Mouse (Mus musculus) spleen, embryonic (tissue): Measurements from ENCODE around the gene Efs.

Experiments
- CTCF ChIA-PET: fragments of 350-600 bp; sonication (Branson Sonifier 250); formaldehyde crosslinking; loops from one replicate; lab custom pipeline; 2022; lab: Charles Lee

Efs gene

GRCm38 (mm10) chr14:54924641-54925348, 1.1 kb downstream of the Efs start:
- CTCF ChIA-PET: no interaction called here

- CTCF ChIA-PET: no interaction called here
Measured at GRCm38 (mm10) chr14:54920076-54920685, 5.7 kb downstream of the Efs start.

GRCm38 (mm10) chr14:54913343-54913742, 12.6 kb downstream of the Efs start:
- CTCF ChIA-PET: no interaction called here

GRCm38 (mm10) chr14:54912886-54913285, 13.0 kb downstream of the Efs start, which contains the start of gene Slc22a17:
Gene Slc22a17, minus strand, starts transcription at chr14:54913132.
- CTCF ChIA-PET: no interaction called here

- CTCF ChIA-PET: no interaction called here
Measured at GRCm38 (mm10) chr14:54912109-54912850, 13.6 kb downstream of the Efs start.

GRCm38 (mm10) chr14:54908682-54909081, 17.2 kb downstream of the Efs start:
- CTCF ChIA-PET: no interaction called here

GRCm38 (mm10) chr14:54903641-54904040, 22.3 kb downstream of the Efs start:
- CTCF ChIA-PET: interaction anchor here (0.5 kb wide), 1 partner anchor 91 kb away, joined by 3 read pairs; no protein-coding TSS in a partner anchor

- CTCF ChIA-PET: interaction anchor here (0.6 kb wide), 1 partner anchor 48 kb away, joined by 5 read pairs; no protein-coding TSS in a partner anchor
Measured at GRCm38 (mm10) chr14:54900383-54900782, 25.5 kb downstream of the Efs start.

- CTCF ChIA-PET: no interaction called here
Measured at GRCm38 (mm10) chr14:54897445-54897844, 28.5 kb downstream of the Efs start.

- CTCF ChIA-PET: no interaction called here
Measured at GRCm38 (mm10) chr14:54894296-54895151, 31.4 kb downstream of the Efs start.

GRCm38 (mm10) chr14:54893651-54894181, 32.2 kb downstream of the Efs start:
- CTCF ChIA-PET: no interaction called here

- CTCF ChIA-PET: interaction anchor here (0.7 kb wide), 1 partner anchor 12 kb away, joined by 6 read pairs; no protein-coding TSS in a partner anchor
Measured at GRCm38 (mm10) chr14:54892200-54892599, 33.7 kb downstream of the Efs start, which contains the start of gene Pabpn1. Gene Pabpn1, plus strand, starts transcription at chr14:54892500.

- CTCF ChIA-PET: no interaction called here
Measured at GRCm38 (mm10) chr14:54885309-54885708, 40.6 kb downstream of the Efs start.

GRCm38 (mm10) chr14:54884022-54884712, 41.8 kb downstream of the Efs start:
- CTCF ChIA-PET: interaction anchor here (0.6 kb wide), 1 partner anchor 281 kb away, joined by 4 read pairs; no protein-coding TSS in a partner anchor

GRCm38 (mm10) chr14:54883154-54884021, 42.5 kb downstream of the Efs start, which contains the start of the genes Bcl2l2 and Gm20521:
Gene Bcl2l2, plus strand, starts transcription at chr14:54883377.
Gene Gm20521, plus strand, starts transcription at chr14:54883441.
- CTCF ChIA-PET: interaction anchor here (0.6 kb wide), 1 partner anchor 280 kb away, joined by 4 read pairs; no protein-coding TSS in a partner anchor

GRCm38 (mm10) chr14:54877048-54877715, 48.7 kb downstream of the Efs start, which contains the start of gene Ppp1r3e:
Gene Ppp1r3e, minus strand, starts transcription at chr14:54877550.
- CTCF ChIA-PET: interaction anchor here (0.6 kb wide), 1 partner anchor 151 kb away, joined by 4 read pairs; no protein-coding TSS in a partner anchor

- CTCF ChIA-PET: interaction anchor here (0.6 kb wide), 1 partner anchor 152 kb away, joined by 4 read pairs; no protein-coding TSS in a partner anchor
Measured at GRCm38 (mm10) chr14:54876539-54877047, 49.3 kb downstream of the Efs start.
